Comparison of ENCODE assay signal across 29 mouse cellular contexts in the genomic region with DNA sequence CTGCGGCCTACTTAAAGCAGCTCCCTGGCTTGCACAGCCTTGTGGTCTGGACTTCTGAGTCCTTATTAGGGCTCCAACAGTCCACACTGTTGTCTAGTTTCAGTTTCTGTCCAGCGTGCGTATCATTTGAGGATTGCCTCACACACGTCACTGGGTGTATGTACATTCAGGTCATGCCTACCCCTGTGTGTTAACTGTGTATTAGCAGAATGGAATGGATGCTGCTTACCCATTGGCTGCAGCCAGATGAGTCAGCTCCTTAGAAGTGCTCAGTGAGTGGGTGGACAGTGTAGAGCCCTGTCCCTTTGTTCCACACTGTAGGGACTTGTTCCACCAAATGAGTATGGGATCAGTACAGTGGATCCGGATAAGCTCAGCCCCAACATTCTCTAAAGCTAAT. TPM values are rescaled to one million over a fixed set of nuclear protein-coding genes. Genes with fewer than 3 reads are reported as not detected.
DNase-seq lines count a peak whose midpoint lies in the region; ATAC-seq and TF ChIP-seq lines count a peak whose summit lies in the region.
"Had no signal": no experiment of that assay in that cellular context is flagged by ENCODE, and none has a peak within 500 bp of the region (broad histone marks: within the 10 kb centered on the region; RNA-seq: fewer than 3 reads in every experiment).

No protein-coding gene starts in this region.

- H3K36me3 ChIP-seq in liver, embryonic 12.5 days: peaks cover 67% of the 10 kb centered on the region

- no peak overlapping the region for H3K4me2 ChIP-seq in liver, embryonic 12.5 days
- H3K4me2 ChIP-seq: heart, embryonic 15.5 days; hindbrain, embryonic 13.5 days; liver, embryonic 15.5 days; lung, embryonic 14.5 days; midbrain, embryonic 15.5 days; neural tube, embryonic 12.5 days had no signal

- 83% methylated on average over 5 of the region's 5 CpGs for WGBS in liver, embryonic 12.5 days (ENCODE audit: insufficient replicate concordance)

- H3K4me1 ChIP-seq in liver, embryonic 12.5 days: peaks cover 33% of the 10 kb centered on the region

- no peak for TF ChIP-seq CTCF in gastrocnemius, adult 2 months (IDR thresholded peaks at IDR 0.05)

- peak; percentile 22 for ATAC-seq in megakaryocyte, adult 5-6 weeks (ENCODE audit: poor library complexity, severe bottlenecking)
- ATAC-seq in liver, embryonic 12.5 days: no peak
- ATAC-seq: activated CD4-positive, CD25-positive, alpha-beta regulatory T cell, adult 4 months; forebrain, embryonic 14.5 days; intestine, embryonic 16.5 days; midbrain, embryonic 15.5 days had no signal

- peak; percentile 21 for DNase-seq in CD4-positive helper T cell, adult 2 months (ENCODE audit: low read depth, low spot score)
- DNase-seq in NIH3T3 (ENCODE audit: low read depth): peak; percentile 66
- DNase-seq in gastrocnemius, postnatal 4 days (ENCODE audit: low spot score in 2 of 2): no peak
- no peak for DNase-seq in gastrocnemius, adult 2 months
- DNase-seq: adrenal gland, adult 2 months; adrenal gland, postnatal 36 days; cerebellum, adult 8-10 months; cerebellum, postnatal 36 days; gastrocnemius, postnatal 36 days; heart, postnatal 36 days; kidney, adult 8-10 months; kidney, postnatal 4 days; liver; lung, embryonic 14.5 days; lung, postnatal 36 days; thymus, adult 2 months; thymus, postnatal 36 days had no signal

- no peaks in the 10 kb centered on the region for H3K27me3 ChIP-seq in liver, embryonic 12.5 days (replicated peaks)
- H3K27me3 ChIP-seq: heart, embryonic 15.5 days; hindbrain, embryonic 13.5 days; liver, embryonic 15.5 days; midbrain, embryonic 15.5 days; neural tube, embryonic 12.5 days had no signal

- intact Hi-C loops in gastrocnemius, adult 2 months (cut with DNase I): no loop called here

- H3K27ac ChIP-seq in liver, embryonic 12.5 days: no peak overlapping the region
- H3K27ac ChIP-seq in gastrocnemius, adult 2 months: no peak overlapping the region
- H3K27ac ChIP-seq: heart, embryonic 15.5 days; hindbrain, embryonic 13.5 days; kidney, postnatal 0 days; liver, embryonic 15.5 days; midbrain, embryonic 15.5 days; neural tube, embryonic 12.5 days had no signal

- no peak overlapping the region for H3K4me3 ChIP-seq in liver, embryonic 12.5 days
- no peak overlapping the region for H3K4me3 ChIP-seq in gastrocnemius, adult 2 months
- H3K4me3 ChIP-seq: heart, embryonic 15.5 days; hindbrain, embryonic 13.5 days; liver, embryonic 15.5 days; midbrain, embryonic 15.5 days; myocyte; neural tube, embryonic 12.5 days had no signal

- no peak overlapping the region for H3K9ac ChIP-seq in liver, embryonic 12.5 days
- H3K9ac ChIP-seq: heart, embryonic 15.5 days; hindbrain, embryonic 13.5 days; liver, embryonic 15.5 days; lung, embryonic 14.5 days; midbrain, embryonic 15.5 days; neural tube, embryonic 12.5 days had no signal

- H3K9me3 ChIP-seq in liver, embryonic 12.5 days (replicated peaks): no peaks in the 10 kb centered on the region
- H3K9me3 ChIP-seq: heart, embryonic 15.5 days; hindbrain, embryonic 13.5 days; liver, embryonic 15.5 days; midbrain, embryonic 15.5 days; neural tube, embryonic 12.5 days had no signal

RNA-seq across cellular contexts. Expression of a gene that starts 3.6 kb away (rescaled TPM):
- total RNA-seq in megakaryocyte, adult 5-6 weeks (2015): 116 and 130 TPM in 2 replicates
- 122 and 162 TPM in 2 replicates for total RNA-seq in megakaryocyte, adult 5-6 weeks (2017)
- 10 to 100 TPM; 42.9 to 43.8 TPM for total RNA-seq in gastrocnemius, postnatal 4 days (2021)
- 126 and 137 TPM in 2 replicates for polyA plus RNA-seq in liver, embryonic 12.5 days (2016; fragmentation: Nextera tagmentation; extraction: Ambion mirVana)
- 10 to 100 TPM; 18.6 to 25.3 TPM for total RNA-seq in gastrocnemius, adult 2 months (2021)

RNA-seq across cellular contexts. Expression of a gene that starts 26.6 kb away (rescaled TPM):
- total RNA-seq in megakaryocyte, adult 5-6 weeks (2015): 112 and 121 TPM in 2 replicates
- total RNA-seq in megakaryocyte, adult 5-6 weeks (2017): 112 and 118 TPM in 2 replicates
- total RNA-seq in gastrocnemius, postnatal 4 days (2021): 100 to 1,000 TPM; 258 to 259 TPM
- polyA plus RNA-seq in liver, embryonic 12.5 days (2016; fragmentation: Nextera tagmentation; extraction: Ambion mirVana): 76.6 and 81.8 TPM in 2 replicates
- 10 to 100 TPM; 50.9 to 59.3 TPM for total RNA-seq in gastrocnemius, adult 2 months (2021)

RNA-seq across cellular contexts. Expression of a gene that starts 28.2 kb away (rescaled TPM):
- 73.5 and 82.1 TPM in 2 replicates for total RNA-seq in megakaryocyte, adult 5-6 weeks (2015)
- total RNA-seq in megakaryocyte, adult 5-6 weeks (2017): 72.3 and 74.9 TPM in 2 replicates
- total RNA-seq in gastrocnemius, postnatal 4 days (2021): 100 to 1,000 TPM; 221 to 269 TPM
- polyA plus RNA-seq in liver, embryonic 12.5 days (2016; fragmentation: Nextera tagmentation; extraction: Ambion mirVana): 5.2 and 5.6 TPM in 2 replicates
- total RNA-seq in gastrocnemius, adult 2 months (2021): 1,000 to 10,000 TPM; 1,028 to 1,061 TPM

RNA-seq across cellular contexts. Expression of a gene that starts 30.5 kb away (rescaled TPM):
- 6.4 and 9.0 TPM in 2 replicates for total RNA-seq in megakaryocyte, adult 5-6 weeks (2015)
- total RNA-seq in megakaryocyte, adult 5-6 weeks (2017): 3.9 and 4.7 TPM in 2 replicates
- total RNA-seq in gastrocnemius, postnatal 4 days (2021): 1 to 10 TPM; 2.2 to 3.1 TPM
- 1.0 and 1.2 TPM in 2 replicates for polyA plus RNA-seq in liver, embryonic 12.5 days (2016; fragmentation: Nextera tagmentation; extraction: Ambion mirVana)
- total RNA-seq in gastrocnemius, adult 2 months (2021): under 1 TPM; 0.64 to 0.81 TPM

RNA-seq across cellular contexts. Expression of a gene that starts 59.5 kb away (rescaled TPM):
- 28.0 and 34.3 TPM in 2 replicates for total RNA-seq in megakaryocyte, adult 5-6 weeks (2015)
- total RNA-seq in megakaryocyte, adult 5-6 weeks (2017): 9.9 and 13.3 TPM in 2 replicates
- total RNA-seq in gastrocnemius, postnatal 4 days (2021): 10 to 100 TPM; 21.2 to 24.0 TPM
- polyA plus RNA-seq in liver, embryonic 12.5 days (2016; fragmentation: Nextera tagmentation; extraction: Ambion mirVana): 2.2 and 2.7 TPM in 2 replicates
- total RNA-seq in gastrocnemius, adult 2 months (2021): 10 to 100 TPM in 1 of 2 experiments, 1 to 10 TPM in 1; 8.2 to 13.0 TPM

Comparison
In these comparisons a context has a peak if more than half of its experiments do, and no peak if none do; other contexts are left out.
1. DNase-seq: peak in CD4-positive helper T cell, adult 2 months (single experiment) and NIH3T3 (single experiment); none in gastrocnemius, postnatal 4 days (0 of 2) and gastrocnemius, adult 2 months (single experiment).